Mouse (Mus musculus) kidney, adult 2 months (tissue): ENCODE measurements at regions not wholly inside any gene's neighbourhood (a gene's known extent, or its start where the extent isn't known, plus 50 kb on each side); places are given as distances from the start of the nearest gene placed in this dataset.

ENCODE experiments used
- DNase-seq: peaks from one replicate; pipeline ENCODE4 v3.0.0; 2021
- H3K27ac ChIP-seq: fragments of 200-500 bp; 2 replicates; pipeline ENCODE4 v1.5.1; 2012; ENCODE audit warnings: low read depth, low read length, control low read depth, inconsistent platforms; ENCODE audit not compliant: insufficient read depth
- H3K27me3 ChIP-seq: fragments of 200-500 bp; replicated peaks from 2 replicates; pipeline ENCODE4 v1.6.1; 2012; ENCODE audit warnings: mild to moderate bottlenecking, moderate library complexity, low read length, inconsistent platforms; ENCODE audit not compliant: control insufficient read depth, insufficient read depth
- H3K36me3 ChIP-seq: fragments of 200-500 bp; 2 replicates; pipeline ENCODE4 v1.6.1; 2012; ENCODE audit warnings: mild to moderate bottlenecking, moderate library complexity, low read length, inconsistent platforms; ENCODE audit not compliant: control insufficient read depth, insufficient read depth
- H3K4me1 ChIP-seq: fragments of 200-500 bp; 2 replicates; pipeline ENCODE4 v1.6.1; 2011; ENCODE audit warnings: low read length; ENCODE audit not compliant: control insufficient read depth, insufficient read depth
- H3K4me3 ChIP-seq: fragments of 200-500 bp; 2 replicates; pipeline ENCODE4 v1.5.1; 2011; ENCODE audit warnings: mild to moderate bottlenecking, low read depth, low read length, control low read depth; ENCODE audit not compliant: insufficient read depth
- CTCF ChIP-seq: fragments of 200-500 bp; conservative IDR thresholded peaks from 2 replicates; pipeline ENCODE4 v1.5.1; 2011; ENCODE audit warnings: low read depth, mild to moderate bottlenecking, control low read depth, low read length, moderate library complexity, mixed read lengths; ENCODE audit not compliant: insufficient read depth, insufficient read length
- POLR2A ChIP-seq: fragments of 200-500 bp; IDR thresholded peaks from one replicate; pipeline ENCODE4 v1.6.1; 2011; ENCODE audit warnings: low read depth, low read length, control low read depth
- whole genome bisulfite sequencing: fragments of 180-500 bp; shearing (Covaris S2); methylation state at CpG from one replicate; pipeline ENCODE4 v1.1.7; 2018; 5-methylcytosine and 5-hydroxymethylcytosine counted together

GRCm38 (mm10) chr12:107131841-107132240, 356.6 kb upstream of the 3110018I06Rik start:
- H3K36me3 ChIP-seq = no peaks in the 10 kb centered on the region
- DNase-seq = no peak
- no peaks in the 10 kb centered on the region for H3K27me3 ChIP-seq
- H3K4me3 ChIP-seq = no peak overlapping the region
- no peaks in the 10 kb centered on the region for H3K4me1 ChIP-seq
- TF ChIP-seq CTCF (no peak), POLR2A (no peak)
- WGBS = 84% methylated on average over 6 of the region's 6 CpGs
- H3K27ac ChIP-seq = no peak overlapping the region

DNA sequence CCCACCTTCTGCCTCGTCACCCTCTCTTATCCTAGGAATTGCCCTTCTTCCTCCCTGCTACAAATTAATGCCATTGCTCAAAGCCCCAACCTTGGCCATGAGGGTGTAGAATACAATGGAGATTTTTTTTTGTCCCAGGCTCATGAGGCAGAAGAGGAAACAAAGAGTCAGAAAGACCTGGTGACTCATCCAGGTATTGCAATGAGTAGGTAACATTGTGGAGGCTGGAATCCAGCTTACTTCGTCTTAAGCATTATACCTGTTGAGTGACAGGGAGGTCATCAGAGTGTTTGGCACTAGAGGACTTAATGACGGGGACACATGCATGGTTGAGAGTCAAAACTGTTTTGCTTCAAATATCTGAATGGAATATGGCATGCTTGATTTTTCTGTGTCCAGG, 355.9 kb upstream of the 3110018I06Rik start:
- H3K27me3 ChIP-seq = no peaks in the 10 kb centered on the region
- DNase-seq = no peak
- no peaks in the 10 kb centered on the region for H3K4me1 ChIP-seq
- TF ChIP-seq CTCF = no peak
- no peaks in the 10 kb centered on the region for H3K36me3 ChIP-seq
- 83% methylated on average over 3 of the region's 3 CpGs for WGBS
- H3K4me3 ChIP-seq = no peak overlapping the region
- H3K27ac ChIP-seq = no peak overlapping the region

- no peak for DNase-seq
- TF ChIP-seq POLR2A = no peak
- no peak for TF ChIP-seq CTCF
- Histone ChIP-seq H3K4me3 (no peak overlapping the region), H3K27me3 (no peaks in the 10 kb centered on the region), H3K4me1 (no peaks in the 10 kb centered on the region), H3K27ac (no peak overlapping the region), H3K36me3 (no peaks in the 10 kb centered on the region)
- 79% methylated on average over 3 of the region's 3 CpGs for WGBS
Measured at GRCm38 (mm10) chr12:107134353-107134752, 354.1 kb upstream of the 3110018I06Rik start.

- H3K27ac ChIP-seq = no peak overlapping the region
- H3K27me3 ChIP-seq = no peaks in the 10 kb centered on the region
- TF ChIP-seq POLR2A (no peak), CTCF (no peak)
- no peaks in the 10 kb centered on the region for H3K36me3 ChIP-seq
- H3K4me3 ChIP-seq = no peak overlapping the region
- 93% methylated on average over 8 of the region's 8 CpGs for WGBS
- H3K4me1 ChIP-seq = no peaks in the 10 kb centered on the region
- DNase-seq = no peak
Measured at GRCm38 (mm10) chr12:107138677-107139400, 349.6 kb upstream of the 3110018I06Rik start.

DNA sequence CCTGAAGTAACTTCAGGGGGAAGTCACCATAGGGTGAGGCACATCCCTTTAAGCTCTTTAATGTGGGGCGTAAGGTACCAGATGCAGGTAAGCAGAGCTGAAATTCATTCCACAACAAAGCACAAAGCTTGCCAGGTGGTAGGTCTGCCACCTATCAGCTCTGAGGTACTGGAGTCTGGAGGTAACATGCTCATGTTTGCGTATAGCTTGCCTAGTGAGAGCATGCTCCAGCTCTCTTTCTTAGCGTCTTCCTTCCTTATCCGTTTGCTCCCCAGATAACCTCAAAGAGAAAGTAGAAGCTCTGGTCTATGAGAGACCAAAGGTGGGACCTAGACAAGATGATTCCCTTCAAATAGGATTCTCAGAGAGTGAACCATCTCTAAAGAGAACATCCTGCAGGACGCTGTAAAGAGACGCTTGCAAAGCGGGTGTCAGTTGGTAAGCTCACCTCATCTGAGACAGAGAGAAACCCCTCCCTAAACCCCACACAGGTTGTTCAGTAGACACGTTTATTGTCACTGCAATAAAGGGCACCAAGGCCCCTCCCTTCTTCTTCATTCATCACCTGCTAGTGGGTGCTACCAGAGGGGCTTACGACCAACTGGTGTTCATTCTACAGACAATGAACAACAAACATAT, 347.4 kb upstream of the 3110018I06Rik start:
- no peaks in the 10 kb centered on the region for H3K4me1 ChIP-seq
- H3K36me3 ChIP-seq = no peaks in the 10 kb centered on the region
- 77% methylated on average over 9 of the region's 9 CpGs for WGBS
- no peak for DNase-seq
- TF ChIP-seq POLR2A = no peak
- TF ChIP-seq CTCF = no peak
- H3K4me3 ChIP-seq = no peak overlapping the region
- H3K27ac ChIP-seq = no peak overlapping the region
- H3K27me3 ChIP-seq = no peaks in the 10 kb centered on the region

DNA sequence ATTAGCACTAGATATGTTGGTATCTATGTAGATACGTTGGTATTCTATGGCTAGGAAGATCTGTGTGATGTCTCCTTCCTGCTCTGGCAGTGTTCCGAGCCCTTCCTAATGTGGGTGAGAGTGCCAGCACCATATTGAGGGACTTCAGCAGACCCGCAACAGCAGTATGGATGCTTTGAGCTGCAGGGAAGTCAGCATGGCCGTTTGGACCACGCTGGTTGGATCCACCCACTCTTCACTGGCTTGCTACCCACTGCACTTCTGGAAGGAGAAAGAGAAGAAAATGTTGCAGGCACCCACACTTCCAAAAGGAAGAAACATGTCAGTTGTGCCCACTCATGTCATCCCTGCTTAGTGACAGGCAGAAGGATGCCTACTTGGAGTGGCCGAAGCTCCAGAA, 346.2 kb upstream of the 3110018I06Rik start:
- TF ChIP-seq CTCF = no peak
- no peak for TF ChIP-seq POLR2A
- H3K4me3 ChIP-seq = no peak overlapping the region
- H3K4me1 ChIP-seq = no peaks in the 10 kb centered on the region
- 88% methylated on average over 6 of the region's 6 CpGs for WGBS
- H3K36me3 ChIP-seq = no peaks in the 10 kb centered on the region
- no peak overlapping the region for H3K27ac ChIP-seq
- no peak for DNase-seq
- H3K27me3 ChIP-seq = no peaks in the 10 kb centered on the region

- DNase-seq = no peak
- H3K4me1 ChIP-seq = no peaks in the 10 kb centered on the region
- no peak overlapping the region for H3K27ac ChIP-seq
- H3K4me3 ChIP-seq = no peak overlapping the region
- H3K36me3 ChIP-seq = no peaks in the 10 kb centered on the region
- TF ChIP-seq CTCF (no peak), POLR2A (no peak)
- 65% methylated on average over 5 of the region's 5 CpGs for WGBS
- H3K27me3 ChIP-seq = no peaks in the 10 kb centered on the region
Measured at GRCm38 (mm10) chr12:107146608-107147121, 341.8 kb upstream of the 3110018I06Rik start.
